Mouse (Mus musculus) erythroblast, embryonic 14.5 days (primary cell): ENCODE data around the gene Rtp4.

ENCODE experiments used
- GATA1 ChIP-seq: IDR thresholded peaks from 2 replicates; pipeline ENCODE4 v1.6.1; 2012; ENCODE audit warnings: low read length, inconsistent platforms, mixed read lengths
- TAL1 ChIP-seq: IDR thresholded peaks from 3 replicates; pipeline ENCODE4 v1.6.1; 2012; ENCODE audit warnings: low read length, inconsistent platforms, mixed read lengths

DNA sequence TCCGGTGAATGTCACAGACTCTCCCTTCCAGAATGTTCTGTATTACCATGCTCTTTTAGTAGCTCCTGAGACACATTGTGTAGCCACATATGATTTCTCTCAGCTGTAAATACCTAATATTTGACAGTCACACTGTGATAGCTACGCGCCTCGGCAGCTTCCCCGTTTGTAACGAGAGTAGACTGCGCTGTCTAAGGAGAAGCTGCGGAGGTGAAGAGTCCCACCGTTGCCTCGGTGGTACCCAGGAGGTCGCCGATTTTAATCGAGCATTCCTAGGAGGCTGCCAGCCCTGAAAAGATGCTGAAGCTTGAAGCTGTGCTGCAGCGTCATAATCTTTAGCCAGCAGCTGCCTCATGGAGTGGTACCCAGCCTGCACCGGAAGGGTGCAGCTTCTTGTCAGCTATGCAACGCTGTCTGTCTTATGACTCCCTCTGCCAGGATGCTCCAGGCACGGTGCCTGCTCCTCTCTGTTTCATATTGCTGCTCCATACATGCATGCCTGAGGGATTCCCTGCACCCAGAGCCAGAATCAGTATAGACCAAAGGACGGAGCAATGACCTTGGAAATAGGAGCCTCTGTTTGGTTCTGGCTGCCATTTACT lies 31.0 kb downstream of the Rtp4 start:
- TF ChIP-seq TAL1 (no peak), GATA1 (no peak)
